Mouse (Mus musculus): Measurements from ENCODE around the gene Rpap1.
A peak's percentile ranks its signal among the peaks of the same experiment; 100 is the strongest.
"Not testable (repeated sequence)": the region's sequence is repeated elsewhere in the genome, so short reads cannot be mapped to it uniquely, and the experiment has no call there.

The Rpap1 gene

GRCm38 (mm10) chr2:119741581-119742411 is 45.5 kb downstream of the Rpap1 start, which contains the start of gene Itpka:
TSS of gene Itpka (plus strand) at chr2:119742337.
- DNase-seq (ENCODE audit: extremely low read depth, low read depth), result peak; percentile 44

- DNase-seq (ENCODE audit: extremely low read depth, low read depth), result no peak
Observed at GRCm38 (mm10) chr2:119740567-119740966, 46.8 kb downstream of the Rpap1 start.

DNA sequence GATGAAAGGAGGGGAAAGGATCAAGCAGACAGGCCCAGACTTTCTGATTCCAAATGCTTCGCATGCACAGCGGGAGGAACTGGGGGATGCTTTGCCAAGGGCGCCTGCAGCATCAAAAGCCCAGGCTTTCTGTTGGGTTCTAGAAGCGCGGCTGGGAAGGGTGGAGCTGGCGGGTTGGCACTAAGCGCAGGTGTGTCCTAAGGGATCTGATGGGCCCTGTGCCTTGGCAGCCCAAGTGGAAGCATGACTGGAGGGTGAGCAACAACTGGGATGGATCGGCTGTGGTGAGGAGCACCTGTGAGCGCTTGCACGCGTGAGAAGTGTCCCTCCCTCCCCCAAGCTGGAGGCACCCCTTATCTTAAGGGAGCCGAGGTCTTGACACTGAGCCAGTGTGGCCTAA is 50.2 kb downstream of the Rpap1 start:
- DNase-seq (ENCODE audit: extremely low read depth, low read depth), result no peak

GRCm38 (mm10) chr2:119730735-119731134 is 56.6 kb downstream of the Rpap1 start:
- no peak for DNase-seq (ENCODE audit: extremely low read depth, low read depth)

DNA sequence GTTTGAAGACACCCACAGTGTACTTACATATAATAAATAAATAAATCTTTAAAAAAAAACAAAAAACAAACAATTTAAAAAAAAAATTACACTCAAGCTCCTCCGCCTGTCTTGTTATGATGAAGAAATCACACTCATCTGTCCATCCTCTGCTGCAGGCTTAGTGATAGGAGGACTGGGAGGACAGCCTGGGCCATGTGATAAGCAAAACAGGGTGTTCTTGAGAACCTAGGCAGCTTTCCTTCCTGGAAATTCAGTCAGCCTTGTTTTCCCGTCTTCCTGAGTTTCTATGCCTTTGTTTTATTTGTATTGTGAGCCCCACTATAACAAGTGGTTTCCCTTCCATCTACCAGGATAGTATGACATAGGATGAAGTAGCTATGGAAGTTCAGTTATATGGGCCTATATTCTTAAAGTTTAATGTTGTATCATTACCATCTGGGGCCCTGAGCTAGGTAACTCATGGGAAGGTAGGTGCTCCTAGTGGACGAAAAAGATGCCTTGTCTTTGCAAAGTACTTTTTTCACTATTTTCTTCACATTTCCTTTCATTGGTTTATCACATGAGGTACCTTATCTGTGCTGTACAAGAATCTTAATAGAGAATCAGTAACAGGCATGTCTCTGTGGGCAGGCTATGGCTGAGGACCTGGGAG is 59.4 kb downstream of the Rpap1 start:
- DNase-seq (ENCODE audit: extremely low read depth, low read depth), result no peak

- DNase-seq (ENCODE audit: extremely low read depth, low read depth), result no peak
Observed at GRCm38 (mm10) chr2:119721070-119721469, 66.3 kb downstream of the Rpap1 start.

- not testable (repeated sequence) for DNase-seq (ENCODE audit: extremely low read depth, low read depth)
Observed at GRCm38 (mm10) chr2:119715868-119716267, 71.5 kb downstream of the Rpap1 start.

All from MEL-GATA-1-ER (cell line).